Mouse (Mus musculus): ENCODE results near the gene Defb18. TPM values are rescaled to one million over a fixed set of nuclear protein-coding genes. Genes with fewer than 3 reads are reported as not detected.
"Not testable (repeated sequence)": the region's sequence is repeated elsewhere in the genome, so short reads cannot be mapped to it uniquely, and the experiment has no call there.

Gene Defb18
- polyA plus RNA-seq (2014; fragmentation: Nextera tagmentation; extraction: Ambion mirVana) = not detected in 2 replicates

DNA sequence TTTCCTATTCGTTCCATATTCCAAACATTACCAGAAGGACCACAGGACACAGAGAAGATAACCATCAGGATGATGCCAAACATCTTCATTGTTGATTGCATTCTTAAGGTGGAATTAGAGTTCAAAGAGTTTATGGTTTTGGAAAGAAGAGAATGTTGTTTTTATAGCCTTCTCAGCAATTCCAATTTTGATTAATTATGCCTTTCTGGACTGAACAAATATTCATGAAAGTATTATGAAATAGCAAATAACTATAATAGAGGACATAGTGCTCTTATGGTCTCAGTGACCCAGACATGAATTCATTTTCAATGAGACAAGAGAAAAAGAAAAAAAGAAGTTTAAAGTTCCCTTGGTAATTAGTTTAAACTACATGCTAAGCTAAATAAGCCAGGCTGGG lies at the start of gene Defb18:
Gene Defb18 (minus strand): TSS at position 101 of the 400 bp plus-strand sequence.
- DNase-seq (no peak), ATAC-seq (ENCODE audit: low FRiP score, low TSS enrichment) (no peak)
- no peak within 1 kb of the TSS for H3K27ac ChIP-seq (replicated peaks; ENCODE audit: low read depth, low read length)
- H3K9me3 ChIP-seq (ENCODE audit: control insufficient read depth, low read length) = no peaks in the 10 kb centered on the region
- no peaks in the 10 kb centered on the region for H3K27me3 ChIP-seq (ENCODE audit: control insufficient read depth, insufficient read depth, low read length)
- no peaks in the 10 kb centered on the region for H3K36me3 ChIP-seq (ENCODE audit: control insufficient read depth, insufficient read depth, low read length)
- H3K9ac ChIP-seq (replicated peaks; ENCODE audit: low read length) = no peak within 1 kb of the TSS
- no peaks in the 10 kb centered on the region for H3K4me1 ChIP-seq (ENCODE audit: control insufficient read depth, insufficient read depth, low read length)
- 85% methylated on average over 1 of the region's 1 CpGs for WGBS
- no peak within 1 kb of the TSS for H3K4me3 ChIP-seq (replicated peaks; ENCODE audit: low read depth, low read length)
- H3K4me2 ChIP-seq (ENCODE audit: low read length) = no peak within 1 kb of the TSS

DNA sequence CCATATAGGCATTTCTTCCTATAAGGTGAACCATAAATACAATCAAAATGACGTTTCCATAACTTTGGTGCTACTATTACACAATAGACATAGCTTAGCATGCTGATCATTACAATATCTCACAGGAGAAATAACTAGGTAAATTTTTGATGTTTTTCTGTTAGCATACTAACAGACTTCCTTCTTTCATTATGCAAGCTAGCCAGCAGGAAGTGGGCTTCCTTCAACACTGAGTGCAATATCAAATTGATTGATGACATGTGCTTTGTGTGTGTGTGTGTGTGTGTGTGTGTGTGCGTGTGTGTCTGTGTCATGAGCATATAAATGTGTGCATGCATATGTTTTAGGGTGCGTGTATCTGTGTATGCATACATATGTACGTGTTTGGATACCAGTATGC lies 33.9 kb upstream of the Defb18 start:
- Histone ChIP-seq H3K27me3 (ENCODE audit: control insufficient read depth, insufficient read depth, low read length) (no peaks in the 10 kb centered on the region), H3K4me2 (ENCODE audit: low read length) (no peak overlapping the region), H3K27ac (replicated peaks; ENCODE audit: low read depth, low read length) (no peak overlapping the region), H3K9me3 (ENCODE audit: control insufficient read depth, low read length) (no peaks in the 10 kb centered on the region), H3K36me3 (ENCODE audit: control insufficient read depth, insufficient read depth, low read length) (no peaks in the 10 kb centered on the region), H3K4me3 (replicated peaks; ENCODE audit: low read depth, low read length) (no peak overlapping the region), H3K9ac (replicated peaks; ENCODE audit: low read length) (no peak overlapping the region), H3K4me1 (ENCODE audit: control insufficient read depth, insufficient read depth, low read length) (no peaks in the 10 kb centered on the region)
- DNase-seq (no peak), ATAC-seq (ENCODE audit: low FRiP score, low TSS enrichment) (no peak)
- 93% methylated on average over 4 of the region's 4 CpGs for WGBS

DNA sequence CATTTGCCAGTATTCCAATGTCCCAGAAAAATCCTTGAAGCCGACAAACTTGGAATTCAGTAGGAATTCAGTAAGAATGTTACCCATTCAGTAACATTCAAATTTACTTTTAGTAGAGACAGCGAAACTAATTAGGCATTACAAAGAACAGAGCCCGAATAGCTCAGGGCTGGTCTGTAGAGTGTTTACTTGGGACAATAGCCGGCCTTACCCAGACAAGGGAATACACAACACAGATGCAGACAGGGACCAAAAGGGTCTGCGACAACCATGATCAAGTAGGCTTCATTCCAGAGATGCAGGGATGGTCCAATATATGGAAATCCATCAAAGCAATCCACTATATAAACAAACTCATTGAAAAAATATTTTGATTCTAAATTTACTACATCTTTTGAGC lies 31.6 kb upstream of the Defb18 start:
- 44% methylated on average over 5 of the region's 5 CpGs for WGBS
- H3K9ac ChIP-seq (replicated peaks; ENCODE audit: low read length) = no peak overlapping the region
- no peaks in the 10 kb centered on the region for H3K9me3 ChIP-seq (ENCODE audit: control insufficient read depth, low read length)
- H3K36me3 ChIP-seq (ENCODE audit: control insufficient read depth, insufficient read depth, low read length) = no peaks in the 10 kb centered on the region
- no peaks in the 10 kb centered on the region for H3K4me1 ChIP-seq (ENCODE audit: control insufficient read depth, insufficient read depth, low read length)
- DNase-seq (no peak), ATAC-seq (ENCODE audit: low FRiP score, low TSS enrichment) (no peak)
- H3K4me2 ChIP-seq (ENCODE audit: low read length) = no peak overlapping the region
- H3K27ac ChIP-seq (replicated peaks; ENCODE audit: low read depth, low read length) = no peak overlapping the region
- no peak overlapping the region for H3K4me3 ChIP-seq (replicated peaks; ENCODE audit: low read depth, low read length)
- no peaks in the 10 kb centered on the region for H3K27me3 ChIP-seq (ENCODE audit: control insufficient read depth, insufficient read depth, low read length)

DNA sequence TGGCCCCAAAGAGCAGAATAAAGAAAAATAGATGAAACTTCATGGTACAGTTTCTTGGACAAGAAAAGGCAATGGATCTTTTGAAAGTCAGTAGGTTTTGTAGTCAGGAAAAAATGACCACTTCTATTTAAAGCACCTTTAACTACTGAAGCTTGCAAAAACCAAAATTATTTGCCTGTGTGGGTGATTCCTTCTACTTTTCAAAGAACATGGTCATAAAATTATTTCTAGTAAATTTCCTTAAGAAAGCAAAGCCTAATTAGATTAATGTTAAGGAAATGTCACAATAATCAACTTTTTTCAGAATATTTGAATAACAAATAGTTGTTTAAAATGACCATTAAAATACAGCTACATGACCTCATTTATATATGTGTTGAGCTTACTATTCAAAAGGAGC lies 27.8 kb upstream of the Defb18 start, which contains the start of gene Defb41:
Gene Defb41 (minus strand): TSS at position 101 of the 400 bp plus-strand sequence.
- no peaks in the 10 kb centered on the region for H3K36me3 ChIP-seq (ENCODE audit: control insufficient read depth, insufficient read depth, low read length)
- H3K9me3 ChIP-seq (ENCODE audit: control insufficient read depth, low read length) = no peaks in the 10 kb centered on the region
- no peaks in the 10 kb centered on the region for H3K4me1 ChIP-seq (ENCODE audit: control insufficient read depth, insufficient read depth, low read length)
- H3K9ac ChIP-seq (replicated peaks; ENCODE audit: low read length) = no peak within 1 kb of the TSS
- H3K27ac ChIP-seq (replicated peaks; ENCODE audit: low read depth, low read length) = no peak within 1 kb of the TSS
- no peak within 1 kb of the TSS for H3K4me3 ChIP-seq (replicated peaks; ENCODE audit: low read depth, low read length)
- no peak within 1 kb of the TSS for H3K4me2 ChIP-seq (ENCODE audit: low read length)
- no peak for DNase-seq
- no peak for ATAC-seq (ENCODE audit: low FRiP score, low TSS enrichment)
- no peaks in the 10 kb centered on the region for H3K27me3 ChIP-seq (ENCODE audit: control insufficient read depth, insufficient read depth, low read length)

DNA sequence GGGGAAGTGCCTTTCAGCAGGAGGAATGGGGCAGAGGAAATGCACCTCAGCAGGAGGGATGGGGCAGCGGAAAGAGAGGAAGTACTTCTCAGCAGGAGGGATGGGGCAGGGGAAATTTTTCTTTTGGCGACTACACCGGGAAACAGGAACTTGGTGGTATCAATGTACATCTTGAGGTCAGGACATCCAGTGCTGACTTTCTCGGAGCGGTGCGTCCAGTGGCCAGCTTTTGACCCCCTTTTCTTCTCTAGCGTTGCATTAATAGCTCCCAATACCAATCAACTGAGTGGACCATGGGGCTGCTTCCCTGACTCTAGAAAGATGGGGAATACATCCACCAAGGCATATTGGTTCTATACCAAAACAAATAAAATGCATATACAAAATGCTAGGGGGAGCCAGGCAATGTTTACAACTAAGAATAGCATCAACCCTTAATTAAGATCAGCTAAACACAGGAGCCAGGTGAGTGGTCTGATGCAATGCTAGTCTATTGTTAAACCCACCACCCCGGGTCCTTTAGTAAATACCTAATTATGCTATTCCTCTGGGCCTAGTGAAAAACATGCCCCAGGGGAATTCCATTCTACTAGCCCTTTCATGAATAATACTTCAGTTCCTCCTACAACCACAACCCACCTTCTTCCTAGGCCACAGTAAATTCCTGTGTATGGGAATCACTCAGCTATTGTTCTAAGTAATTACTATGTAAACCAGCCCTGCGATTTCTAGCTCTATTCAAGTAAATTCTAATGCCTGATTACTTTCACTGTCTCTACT lies 8.7 kb upstream of the Defb18 start:
- H3K9ac ChIP-seq (replicated peaks; ENCODE audit: low read length) = not testable (repeated sequence)

DNA sequence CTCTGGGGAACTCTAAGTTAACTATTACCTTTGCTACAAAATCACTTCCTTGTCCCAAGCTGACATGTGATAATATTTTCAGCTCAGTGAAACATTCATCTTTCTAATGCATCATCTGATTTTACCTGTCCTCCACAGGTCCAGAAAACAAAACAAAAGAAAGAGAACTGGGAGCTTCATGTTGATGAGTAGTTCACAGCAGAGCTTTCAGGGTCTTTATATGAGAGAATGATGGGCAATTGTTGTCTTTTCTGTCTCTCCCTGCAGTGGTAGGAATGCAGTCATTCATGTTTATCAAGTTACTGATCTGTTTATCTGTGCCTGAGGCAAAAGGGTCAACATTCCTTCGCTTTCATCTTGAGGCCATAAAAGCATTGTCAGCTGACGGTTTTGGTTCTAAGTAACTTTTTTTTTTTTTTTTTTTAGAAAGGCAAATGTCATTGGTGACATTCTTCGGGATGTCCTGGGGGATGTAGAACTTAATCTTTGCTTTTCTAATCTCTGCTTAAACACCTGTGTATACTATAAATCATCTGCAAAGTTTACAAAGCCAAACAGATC lies 13.8 kb downstream of the Defb18 start:
- Histone ChIP-seq H3K27ac (replicated peaks; ENCODE audit: low read depth, low read length) (no peak overlapping the region), H3K4me1 (ENCODE audit: control insufficient read depth, insufficient read depth, low read length) (no peaks in the 10 kb centered on the region), H3K4me3 (replicated peaks; ENCODE audit: low read depth, low read length) (no peak overlapping the region), H3K36me3 (ENCODE audit: control insufficient read depth, insufficient read depth, low read length) (no peaks in the 10 kb centered on the region), H3K9me3 (ENCODE audit: control insufficient read depth, low read length) (no peaks in the 10 kb centered on the region), H3K9ac (replicated peaks; ENCODE audit: low read length) (no peak overlapping the region), H3K4me2 (ENCODE audit: low read length) (no peak overlapping the region), H3K27me3 (ENCODE audit: control insufficient read depth, insufficient read depth, low read length) (no peaks in the 10 kb centered on the region)
- DNase-seq = no peak
- no peak for ATAC-seq (ENCODE audit: low FRiP score, low TSS enrichment)
- WGBS = 62% methylated on average over 3 of the region's 3 CpGs

More for the DNA sequence above, 8.7 kb upstream of the Defb18 start:
- not testable (repeated sequence) for H3K4me3 ChIP-seq (replicated peaks; ENCODE audit: low read depth, low read length); H3K4me1 ChIP-seq (ENCODE audit: control insufficient read depth, insufficient read depth, low read length); H3K36me3 ChIP-seq (ENCODE audit: control insufficient read depth, insufficient read depth, low read length); ATAC-seq (ENCODE audit: low FRiP score, low TSS enrichment); H3K27ac ChIP-seq (replicated peaks; ENCODE audit: low read depth, low read length); H3K4me2 ChIP-seq (ENCODE audit: low read length); H3K27me3 ChIP-seq (ENCODE audit: control insufficient read depth, insufficient read depth, low read length); H3K9me3 ChIP-seq (ENCODE audit: control insufficient read depth, low read length); DNase-seq
- WGBS = 90% methylated on average over 9 of the region's 9 CpGs

DNA sequence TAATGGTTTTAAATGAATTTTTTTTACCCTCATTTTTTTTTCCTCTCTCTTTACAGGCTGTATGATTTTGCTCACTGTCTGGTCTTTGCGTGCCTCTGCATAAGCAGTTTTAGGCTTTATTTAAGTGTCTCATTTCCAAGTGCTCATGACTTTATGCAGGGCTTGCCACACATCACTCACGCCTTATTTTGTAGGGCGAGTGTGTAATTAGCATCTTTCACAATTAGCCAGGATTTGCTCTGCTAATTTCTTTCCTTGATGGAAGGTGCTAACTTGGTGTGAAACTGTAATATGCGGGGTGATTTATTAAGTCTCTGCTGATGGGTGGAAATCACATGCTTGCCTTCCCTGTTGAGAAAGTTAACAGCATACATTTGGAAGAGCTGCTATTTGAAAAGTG lies 45.5 kb downstream of the Defb18 start:
- Histone ChIP-seq H3K9me3 (ENCODE audit: control insufficient read depth, low read length) (no peaks in the 10 kb centered on the region), H3K27me3 (ENCODE audit: control insufficient read depth, insufficient read depth, low read length) (no peaks in the 10 kb centered on the region), H3K4me3 (replicated peaks; ENCODE audit: low read depth, low read length) (no peak overlapping the region), H3K4me2 (ENCODE audit: low read length) (no peak overlapping the region), H3K27ac (replicated peaks; ENCODE audit: low read depth, low read length) (no peak overlapping the region), H3K4me1 (ENCODE audit: control insufficient read depth, insufficient read depth, low read length) (0 out of 2 replicates have a peak, but pooled peaks cover 3% of the 10 kb centered on the region), H3K36me3 (ENCODE audit: control insufficient read depth, insufficient read depth, low read length) (no peaks in the 10 kb centered on the region), H3K9ac (replicated peaks; ENCODE audit: low read length) (no peak overlapping the region)
- ATAC-seq (ENCODE audit: low FRiP score, low TSS enrichment) (no peak), DNase-seq (peak; percentile 5)
- 50% methylated on average over 4 of the region's 4 CpGs for WGBS

DNA sequence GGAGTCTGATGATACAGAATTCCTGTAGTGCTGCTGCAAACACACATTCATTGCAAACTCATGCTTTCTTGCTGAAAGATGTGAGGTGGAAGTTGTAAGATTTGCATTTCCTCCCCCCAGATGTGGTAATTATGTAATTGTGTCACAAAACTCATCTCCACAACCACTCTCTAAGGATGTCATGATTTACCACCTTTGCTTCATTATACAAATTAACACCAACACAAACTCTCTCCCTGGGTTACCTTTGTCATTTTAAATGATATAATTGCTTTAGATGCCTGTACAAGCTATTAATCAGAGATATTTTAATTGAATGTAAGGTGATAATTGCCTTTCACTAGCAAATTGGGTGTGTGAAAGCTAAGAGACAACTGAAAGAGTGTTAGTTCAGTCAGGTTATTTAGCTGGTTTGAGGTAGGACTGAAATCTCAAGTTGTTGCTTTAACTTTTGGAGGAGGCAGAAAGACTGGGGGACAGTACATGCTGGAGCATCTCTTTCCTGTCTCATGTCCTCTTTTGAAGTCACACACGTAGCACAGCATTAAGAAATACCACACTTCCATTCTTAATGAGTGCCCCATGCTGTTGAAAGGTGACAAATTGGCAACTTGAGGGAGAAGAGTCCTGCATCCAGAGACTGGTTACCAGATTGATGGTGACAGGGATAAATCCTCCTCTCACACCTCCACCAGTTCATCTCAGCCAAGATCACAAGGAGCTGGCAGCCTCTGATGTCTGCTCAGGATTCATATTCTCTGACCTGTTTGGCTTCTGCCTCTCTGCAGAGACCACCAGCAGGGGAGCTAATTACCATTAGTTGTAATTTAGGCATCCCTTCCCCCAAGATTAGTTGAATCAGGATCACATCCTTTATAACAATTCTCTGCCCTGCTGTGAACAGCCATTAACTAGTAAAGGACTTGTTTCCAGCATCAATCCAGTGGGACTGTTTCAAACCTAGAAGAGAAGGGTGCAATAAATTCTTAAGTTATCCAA lies 46.2 kb downstream of the Defb18 start:
- no peak overlapping the region for H3K4me2 ChIP-seq (ENCODE audit: low read length)
- DNase-seq (peak; percentile 36), ATAC-seq (ENCODE audit: low FRiP score, low TSS enrichment) (peak; percentile 49)
- no peaks in the 10 kb centered on the region for H3K9me3 ChIP-seq (ENCODE audit: control insufficient read depth, low read length)
- H3K27me3 ChIP-seq (ENCODE audit: control insufficient read depth, insufficient read depth, low read length) = no peaks in the 10 kb centered on the region
- H3K4me3 ChIP-seq (replicated peaks; ENCODE audit: low read depth, low read length) = no peak overlapping the region
- 15% methylated on average over 1 of the region's 1 CpGs for WGBS
- 0 out of 2 replicates have a peak overlapping the region, but pooled peaks have one; percentile 41 for H3K27ac ChIP-seq (replicated peaks; ENCODE audit: low read depth, low read length)
- H3K9ac ChIP-seq (replicated peaks; ENCODE audit: low read length) = no peak overlapping the region
- H3K36me3 ChIP-seq (ENCODE audit: control insufficient read depth, insufficient read depth, low read length) = no peaks in the 10 kb centered on the region
- H3K4me1 ChIP-seq (ENCODE audit: control insufficient read depth, insufficient read depth, low read length) = 0 out of 2 replicates have a peak, but pooled peaks cover 3% of the 10 kb centered on the region
